Mouse (Mus musculus) c-Kit-positive CD71-negative TER-119-negative erythroid progenitor cells, embryonic 14.5 days (primary cell): ENCODE data around the gene Hpcal1.

ENCODE experiments used
- DNase-seq: peaks from one replicate; pipeline ENCODE4 v3.0.0-alpha.2; 2013; ENCODE audit warnings: low read depth

Gene Hpcal1

GRCm38 (mm10) chr12:17686116-17686515 lies 4.5 kb upstream of the Hpcal1 start:
- DNase-seq, result no peak

GRCm38 (mm10) chr12:17688913-17689312 lies 1.7 kb upstream of the Hpcal1 start:
- DNase-seq, result no peak

- DNase-seq, result no peak
Observed at GRCm38 (mm10) chr12:17689931-17690563, 609 bp upstream of the Hpcal1 start.

- DNase-seq, result no peak
Observed at GRCm38 (mm10) chr12:17691320-17691876, 742 bp downstream of the Hpcal1 start.

- no peak for DNase-seq
Observed at GRCm38 (mm10) chr12:17691891-17692321, 1.2 kb downstream of the Hpcal1 start.

GRCm38 (mm10) chr12:17692356-17692755 lies 1.7 kb downstream of the Hpcal1 start:
- DNase-seq, result no peak

- no peak for DNase-seq
Observed at GRCm38 (mm10) chr12:17692953-17693352, 2.3 kb downstream of the Hpcal1 start.

GRCm38 (mm10) chr12:17694589-17695115 lies 4.0 kb downstream of the Hpcal1 start:
- no peak for DNase-seq

- no peak for DNase-seq
Observed at GRCm38 (mm10) chr12:17696395-17696794, 5.7 kb downstream of the Hpcal1 start.

- DNase-seq, result no peak
Observed at GRCm38 (mm10) chr12:17698934-17699333, 8.3 kb downstream of the Hpcal1 start.

- no peak for DNase-seq
Observed at GRCm38 (mm10) chr12:17699480-17699879, 8.8 kb downstream of the Hpcal1 start.

GRCm38 (mm10) chr12:17701131-17701720 lies 10.6 kb downstream of the Hpcal1 start:
- no peak for DNase-seq

GRCm38 (mm10) chr12:17701795-17702194 lies 11.1 kb downstream of the Hpcal1 start:
- no peak for DNase-seq

- DNase-seq, result no peak
Observed at GRCm38 (mm10) chr12:17702257-17702943, 11.7 kb downstream of the Hpcal1 start.

GRCm38 (mm10) chr12:17702944-17703335 lies 12.3 kb downstream of the Hpcal1 start:
- DNase-seq, result no peak

GRCm38 (mm10) chr12:17703866-17704265 lies 13.2 kb downstream of the Hpcal1 start:
- DNase-seq, result no peak

GRCm38 (mm10) chr12:17707472-17707871 lies 16.8 kb downstream of the Hpcal1 start:
- DNase-seq, result no peak

- no peak for DNase-seq
Observed at GRCm38 (mm10) chr12:17709451-17709850, 18.8 kb downstream of the Hpcal1 start.

- no peak for DNase-seq
Observed at GRCm38 (mm10) chr12:17709926-17710746, 19.5 kb downstream of the Hpcal1 start.

GRCm38 (mm10) chr12:17710747-17711092 lies 20.1 kb downstream of the Hpcal1 start:
- no peak for DNase-seq

- DNase-seq, result no peak
Observed at GRCm38 (mm10) chr12:17711731-17712388, 21.2 kb downstream of the Hpcal1 start.
